In the genomic region with DNA sequence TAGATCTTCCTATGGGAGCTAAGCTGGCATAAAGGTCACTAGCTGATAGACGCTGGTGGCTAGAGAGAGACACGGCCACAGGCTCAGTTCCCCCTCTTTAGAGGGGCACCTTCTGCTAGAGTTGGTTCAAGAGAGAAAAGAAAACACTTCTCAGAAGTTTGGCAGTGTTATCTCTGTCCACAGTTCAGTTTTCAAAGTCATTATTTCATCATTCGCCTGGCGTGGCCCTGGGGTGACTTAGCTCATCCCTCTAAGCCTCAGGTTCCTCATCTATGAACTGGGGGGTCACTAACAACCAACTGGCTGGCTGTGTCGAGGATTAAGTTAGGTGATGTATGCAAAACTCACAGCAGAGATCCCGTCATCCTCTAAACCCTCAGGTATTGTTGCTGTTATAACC, we compare ENCODE assay signal across 1 mouse cellular context.
A peak's percentile ranks its signal among the peaks of the same experiment; 100 is the strongest.
TF ChIP-seq lines count a peak whose summit lies in the region.

No protein-coding gene starts in this region.

TF ChIP-seq in MEL, 35 proteins besides CTCF, POLR2A, EP300 and RAD21 (continued from another document):
- 0 out of 2 replicates have a peak, but pooled peaks have one; percentile 47 for TF ChIP-seq HCFC1 (IDR thresholded peaks at IDR 0.05; ENCODE audit: low read depth, low read length)
- 0 out of 2 replicates have a peak, but pooled peaks have one; percentile 11 for TF ChIP-seq RCOR1 (IDR thresholded peaks at IDR 0.05; ENCODE audit: low read depth, low read length)
- peak; percentile 75 for TF ChIP-seq MXI1 (IDR thresholded peaks at IDR 0.05; ENCODE audit: low read depth, low read length)
- TF ChIP-seq USF1 (IDR thresholded peaks at IDR 0.05; ENCODE audit: low read depth, low read length): no peak
- TF ChIP-seq NRF1 (IDR thresholded peaks at IDR 0.05; ENCODE audit: insufficient read depth, low read depth, low read length, poor library complexity, severe bottlenecking): no peak
- peak; percentile 79 for TF ChIP-seq GATA1 (IDR thresholded peaks at IDR 0.05; ENCODE audit: low read depth, low read length)
- TF ChIP-seq JUND (IDR thresholded peaks at IDR 0.05; ENCODE audit: low read depth, low read length): no peak
- TF ChIP-seq ZKSCAN1 (IDR thresholded peaks at IDR 0.05; ENCODE audit: low read depth, low read length): no peak
- no peak for TF ChIP-seq E2F4 (IDR thresholded peaks at IDR 0.05; ENCODE audit: borderline replicate concordance, low read depth, low read length)
- peak; percentile 86 for TF ChIP-seq MYC (IDR thresholded peaks at IDR 0.05; ENCODE audit: low read depth, low read length)
- TF ChIP-seq TAL1 (IDR thresholded peaks at IDR 0.05; ENCODE audit: low read length): peak; percentile 68
- no peak for TF ChIP-seq KAT2A (conservative IDR thresholded peaks at IDR 0.05; ENCODE audit: low read depth, low read length)
- TF ChIP-seq MYB (IDR thresholded peaks at IDR 0.05; ENCODE audit: low read depth, low read length): no peak
- peak; percentile 92 for TF ChIP-seq ETS1 (IDR thresholded peaks at IDR 0.05; ENCODE audit: low read depth, low read length)
- TF ChIP-seq CHD1 (IDR thresholded peaks at IDR 0.05; ENCODE audit: low read depth, low read length): no peak
- no peak for TF ChIP-seq TBP (IDR thresholded peaks at IDR 0.05; ENCODE audit: low read depth, low read length)
- no peak for TF ChIP-seq UBTF (IDR thresholded peaks at IDR 0.05; ENCODE audit: borderline replicate concordance, insufficient read depth, low read depth, low read length)
- TF ChIP-seq CHD2 (IDR thresholded peaks at IDR 0.05; ENCODE audit: low read length): no peak
- TF ChIP-seq MAZ (IDR thresholded peaks at IDR 0.05; ENCODE audit: low read depth, low read length): peak; percentile 69; the same call in 1 of the 2 replicates
- no peak for TF ChIP-seq ELF1 (IDR thresholded peaks at IDR 0.05; ENCODE audit: low read depth, low read length)
- TF ChIP-seq BHLHE40 (IDR thresholded peaks at IDR 0.05; ENCODE audit: borderline replicate concordance, low read depth, low read length): no peak
- TF ChIP-seq MEF2A (IDR thresholded peaks at IDR 0.05; ENCODE audit: extremely low read depth, insufficient replicate concordance, low read depth, low read length, poor library complexity, severe bottlenecking): no peak
- no peak for TF ChIP-seq ZMIZ1 (IDR thresholded peaks at IDR 0.05; ENCODE audit: low read depth, low read length)
- TF ChIP-seq MAFK (IDR thresholded peaks at IDR 0.05; ENCODE audit: borderline replicate concordance, low read depth, low read length): no peak
- TF ChIP-seq TCF12 (IDR thresholded peaks at IDR 0.05; ENCODE audit: low read depth, low read length): peak; percentile 68; the same call in 1 of the 2 replicates
- TF ChIP-seq SMC3 (IDR thresholded peaks at IDR 0.05; ENCODE audit: low read depth, low read length): no peak
- no peak for TF ChIP-seq POLR2AphosphoS5 (IDR thresholded peaks at IDR 0.05; ENCODE audit: borderline replicate concordance, low read depth, low read length)
- TF ChIP-seq USF2 (IDR thresholded peaks at IDR 0.05; ENCODE audit: borderline replicate concordance in 1 of 2, insufficient read depth in 1 of 2, low read depth in 1 of 2, low read length in 2 of 2): no peak
- peak; percentile 61 for TF ChIP-seq MAX (IDR thresholded peaks at IDR 0.05; ENCODE audit: low read length)
- TF ChIP-seq NELFE (IDR thresholded peaks at IDR 0.05; ENCODE audit: low read depth, low read length): no peak
- no peak for TF ChIP-seq ZC3H11A (IDR thresholded peaks at IDR 0.05; ENCODE audit: low read depth, low read length)
- TF ChIP-seq SIN3A (IDR thresholded peaks at IDR 0.05; ENCODE audit: low read length): peak; percentile 73
